Mouse (Mus musculus) forebrain, embryonic 15.5 days (tissue): ENCODE measurements around the gene Acsbg2. TPM values are rescaled to one million over a fixed set of nuclear protein-coding genes. Genes with fewer than 3 reads are reported as not detected.

ENCODE experiments used
- ATAC-seq: fragments of 200-750 bp; cut with Nextera tagmentation; replicated peaks from 2 replicates; pipeline ENCODE4 v1.8.0; 2017; ENCODE audit warnings: mild to moderate bottlenecking, moderate TSS enrichment, moderate library complexity
- H3K27ac ChIP-seq: fragments of 300-500 bp; sonication (generic); replicated peaks from 2 replicates; pipeline ENCODE4 v1.5.1; 2015; ENCODE audit warnings: mild to moderate bottlenecking, inconsistent platforms
- H3K27me3 ChIP-seq: fragments of 300-500 bp; sonication (generic); 2 replicates; pipeline ENCODE4 v1.6.1; 2015; ENCODE audit warnings: inconsistent platforms
- H3K36me3 ChIP-seq: fragments of 300-500 bp; sonication (generic); 2 replicates; pipeline ENCODE4 v1.6.1; 2015; ENCODE audit warnings: mild to moderate bottlenecking, inconsistent platforms
- H3K4me1 ChIP-seq: fragments of 300-500 bp; sonication (generic); 2 replicates; pipeline ENCODE4 v1.6.1; 2015; ENCODE audit warnings: inconsistent platforms
- H3K4me2 ChIP-seq: fragments of 300-500 bp; sonication (generic); replicated peaks from 2 replicates; pipeline ENCODE4 v1.6.1; 2015; ENCODE audit warnings: mild to moderate bottlenecking, inconsistent platforms
- H3K4me3 ChIP-seq: fragments of 300-500 bp; sonication (generic); 2 replicates; pipeline ENCODE4 v1.5.1; 2015; ENCODE audit warnings: mild to moderate bottlenecking, inconsistent platforms
- H3K9ac ChIP-seq: fragments of 300-500 bp; sonication (generic); replicated peaks from 2 replicates; pipeline ENCODE4 v1.6.1; 2015; ENCODE audit warnings: mild to moderate bottlenecking, inconsistent platforms
- H3K9me3 ChIP-seq: fragments of 300-500 bp; sonication (generic); 2 replicates; pipeline ENCODE4 v1.6.1; 2016; ENCODE audit warnings: inconsistent platforms
- WGBS: fragments of 180-500 bp; shearing (Covaris S2); methylation state at CpG from one replicate; pipeline ENCODE4 v1.1.7; 2015; ENCODE audit warnings: mixed read lengths; 5-methylcytosine and 5-hydroxymethylcytosine counted together
- polyA plus RNA-seq: library from polyadenylated mRNA; unstranded; fragments of >200 nt; fragmentation: Nextera tagmentation; extraction: Ambion mirVana; gene quantifications from 2 replicates; pipeline ENCODE4 v1.2.1, GENCODE M21; 2015

The Acsbg2 gene
- polyA plus RNA-seq, 1 experiment from 2014 or later: not detected

DNA sequence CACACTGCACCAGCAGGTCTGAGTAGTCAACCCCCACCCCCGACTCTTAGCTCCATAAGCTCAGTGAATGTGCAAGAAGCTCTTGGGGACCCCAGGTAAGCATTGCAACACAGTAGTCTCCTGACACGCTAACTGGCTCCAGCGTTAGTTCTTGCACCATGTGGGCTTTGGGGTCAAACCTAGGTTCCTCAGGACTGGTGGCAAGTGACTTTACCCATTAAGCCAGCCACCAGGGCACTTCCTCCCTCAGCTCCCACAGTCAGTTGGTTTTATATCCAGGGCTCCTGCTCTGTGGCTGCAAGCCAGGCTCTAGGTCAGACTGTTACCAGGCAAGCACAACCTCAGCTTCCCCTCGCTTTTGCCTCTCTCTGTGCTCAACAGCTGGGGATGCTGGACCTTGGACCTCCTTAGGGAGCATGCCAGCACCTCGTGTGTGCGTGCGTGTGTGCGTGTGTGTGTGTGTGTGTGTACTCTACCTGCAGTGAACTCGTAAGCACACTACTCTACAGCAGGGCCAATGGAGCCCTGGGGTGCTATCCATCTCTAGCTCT, 21.2 kb upstream of the Acsbg2 start:
- no peak for ATAC-seq
- Histone ChIP-seq H3K9ac (no peak overlapping the region), H3K36me3 (peaks cover 70% of the 10 kb centered on the region)

DNA sequence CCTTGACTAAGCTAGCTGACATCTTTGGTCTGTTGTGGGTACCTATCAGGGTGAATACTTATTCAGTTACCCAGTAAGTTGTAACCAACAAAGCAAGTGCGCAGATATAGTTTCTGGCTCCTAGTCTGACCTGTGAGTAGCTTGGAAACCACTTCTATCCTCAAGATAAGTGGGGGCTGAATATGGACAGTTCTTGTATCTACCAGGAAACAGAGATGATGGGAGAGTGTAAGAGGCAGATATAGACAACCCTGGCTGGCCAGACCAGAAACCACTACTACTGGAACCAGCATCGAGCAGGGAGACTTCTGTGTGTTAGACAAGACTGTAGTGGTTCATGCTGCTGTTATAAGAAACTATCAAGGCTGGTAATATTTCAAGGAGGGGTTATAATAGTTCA, 15.8 kb upstream of the Acsbg2 start:
- Histone ChIP-seq H3K27me3 (no peaks in the 10 kb centered on the region), H3K27ac (no peak overlapping the region), H3K36me3 (peaks cover 50% of the 10 kb centered on the region), H3K4me3 (no peak overlapping the region), H3K4me2 (no peak overlapping the region), H3K9ac (no peak overlapping the region), H3K4me1 (no peaks in the 10 kb centered on the region), H3K9me3 (peaks cover 3% of the 10 kb centered on the region; the same call in 1 of the 2 replicates)
- 94% methylated on average over 2 of the region's 2 CpGs for WGBS
- ATAC-seq: no peak

More for the DNA sequence above, 21.2 kb upstream of the Acsbg2 start:
- no peak overlapping the region for H3K4me3 ChIP-seq
- peaks cover 3% of the 10 kb centered on the region; the same call in 1 of the 2 replicates for H3K9me3 ChIP-seq
- H3K27me3 ChIP-seq: no peaks in the 10 kb centered on the region
- H3K4me1 ChIP-seq: peaks cover 18% of the 10 kb centered on the region
- 95% methylated on average over 9 of the region's 9 CpGs for WGBS
- H3K27ac ChIP-seq: no peak overlapping the region
- no peak overlapping the region for H3K4me2 ChIP-seq

DNA sequence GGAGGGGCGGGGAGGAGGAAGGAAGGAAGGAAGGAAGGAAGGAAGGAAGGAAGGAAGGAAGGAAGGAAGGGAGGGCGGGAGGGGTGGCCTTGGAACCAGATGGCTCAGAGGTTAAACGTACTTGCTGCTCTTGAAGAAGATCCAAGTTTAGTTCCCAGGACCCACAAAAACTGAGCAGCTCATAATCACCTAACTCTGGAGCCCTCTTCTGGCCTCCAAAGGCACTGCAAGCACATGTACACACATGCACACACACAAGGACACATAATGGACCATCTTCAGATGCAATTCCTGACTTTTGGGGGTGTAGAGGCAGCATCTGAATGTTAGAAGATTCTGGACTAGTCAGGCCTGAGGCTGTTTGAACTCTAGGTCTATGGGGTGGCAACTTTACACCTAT, 13.8 kb upstream of the Acsbg2 start:
- Histone ChIP-seq H3K4me3 (no peak overlapping the region), H3K9ac (no peak overlapping the region), H3K9me3 (peaks cover 3% of the 10 kb centered on the region; the same call in 1 of the 2 replicates), H3K27ac (no peak overlapping the region), H3K4me1 (no peaks in the 10 kb centered on the region), H3K4me2 (no peak overlapping the region), H3K36me3 (peaks cover 30% of the 10 kb centered on the region), H3K27me3 (no peaks in the 10 kb centered on the region)
- WGBS: 95% methylated on average over 2 of the region's 3 CpGs
- no peak for ATAC-seq

DNA sequence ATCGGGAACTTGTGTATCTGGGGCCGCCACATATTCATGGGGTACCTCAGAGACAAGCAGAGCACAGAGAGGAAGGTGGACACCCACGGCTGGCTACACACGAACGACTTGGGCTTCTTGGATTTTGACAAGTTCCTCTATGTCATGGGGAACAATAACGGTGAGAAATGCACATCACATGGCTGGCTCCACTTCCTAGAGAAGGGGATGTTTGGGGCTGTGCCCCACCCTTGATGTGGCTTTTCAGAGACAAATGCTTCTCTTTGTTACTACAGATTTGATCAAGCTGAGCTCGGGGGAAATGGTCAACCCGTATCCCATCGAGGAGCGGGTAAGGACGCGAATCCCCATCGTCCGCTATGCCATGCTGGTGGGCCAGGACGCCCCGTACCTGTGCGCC, 10.6 kb upstream of the Acsbg2 start:
- H3K36me3 ChIP-seq: peaks cover 5% of the 10 kb centered on the region
- WGBS: 93% methylated on average over 17 of the region's 17 CpGs
- no peaks in the 10 kb centered on the region for H3K27me3 ChIP-seq
- no peaks in the 10 kb centered on the region; the same call in 1 of the 2 replicates for H3K9me3 ChIP-seq
- no peak overlapping the region for H3K9ac ChIP-seq
- no peak overlapping the region for H3K27ac ChIP-seq
- H3K4me2 ChIP-seq: no peak overlapping the region
- no peaks in the 10 kb centered on the region for H3K4me1 ChIP-seq
- 0 out of 2 replicates have a peak, but pooled peaks have one; percentile 42 for ATAC-seq
- no peak overlapping the region for H3K4me3 ChIP-seq

DNA sequence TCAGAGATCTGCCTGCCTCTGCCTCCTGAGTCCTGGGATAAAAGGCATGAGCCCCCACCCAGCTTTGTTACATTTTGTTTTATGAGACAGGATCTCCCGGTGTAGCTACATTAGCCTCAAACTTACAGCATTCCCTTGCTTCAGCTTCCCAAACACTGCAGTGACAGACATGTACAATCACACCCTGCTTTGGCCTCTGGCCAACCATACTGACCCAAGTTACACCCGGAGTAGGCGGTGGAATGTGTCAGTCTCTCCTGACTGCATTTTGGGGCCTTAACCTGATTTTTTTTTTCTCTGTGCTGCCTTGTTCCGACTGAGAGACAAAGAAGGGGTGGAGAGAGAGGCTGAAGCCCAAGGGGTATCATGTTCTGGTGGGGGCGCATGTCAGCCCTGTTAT, 10.1 kb upstream of the Acsbg2 start:
- Histone ChIP-seq H3K9ac (no peak overlapping the region), H3K27ac (no peak overlapping the region), H3K4me1 (no peaks in the 10 kb centered on the region), H3K4me2 (no peak overlapping the region), H3K4me3 (no peak overlapping the region), H3K9me3 (no peaks in the 10 kb centered on the region; the same call in 1 of the 2 replicates), H3K36me3 (peaks cover 1% of the 10 kb centered on the region; the same call in 1 of the 2 replicates), H3K27me3 (no peaks in the 10 kb centered on the region)
- WGBS: 72% methylated on average over 5 of the region's 5 CpGs
- ATAC-seq: no peak

DNA sequence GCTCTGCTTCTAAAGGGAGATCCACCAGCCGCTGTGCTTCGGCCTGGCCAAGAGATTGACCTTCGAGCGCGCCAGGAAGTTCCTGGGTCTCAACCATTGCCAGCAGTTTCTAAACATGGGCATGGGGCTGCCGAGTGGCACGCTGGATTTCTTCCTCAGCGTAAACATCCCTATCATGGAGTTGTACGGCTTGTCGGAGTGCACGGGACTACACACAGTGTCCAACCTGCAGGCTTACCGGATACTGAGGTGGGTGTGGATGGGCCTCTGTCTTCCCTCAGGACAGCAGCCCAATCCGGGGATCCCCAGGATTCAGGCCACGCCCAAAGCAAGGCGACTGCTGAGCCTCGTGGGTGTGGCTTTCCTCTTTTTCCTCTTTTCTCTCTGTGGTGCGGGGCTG, 9.4 kb upstream of the Acsbg2 start:
- Histone ChIP-seq H3K4me2 (peak overlapping the region; percentile 23), H3K27me3 (no peaks in the 10 kb centered on the region), H3K9me3 (no peaks in the 10 kb centered on the region; the same call in 1 of the 2 replicates), H3K27ac (no peak overlapping the region), H3K9ac (no peak overlapping the region), H3K36me3 (no peaks in the 10 kb centered on the region), H3K4me3 (peak overlapping the region; percentile 1; the same call in 1 of the 2 replicates), H3K4me1 (no peaks in the 10 kb centered on the region)
- no peak for ATAC-seq
- WGBS: 55% methylated on average over 17 of the region's 17 CpGs

DNA sequence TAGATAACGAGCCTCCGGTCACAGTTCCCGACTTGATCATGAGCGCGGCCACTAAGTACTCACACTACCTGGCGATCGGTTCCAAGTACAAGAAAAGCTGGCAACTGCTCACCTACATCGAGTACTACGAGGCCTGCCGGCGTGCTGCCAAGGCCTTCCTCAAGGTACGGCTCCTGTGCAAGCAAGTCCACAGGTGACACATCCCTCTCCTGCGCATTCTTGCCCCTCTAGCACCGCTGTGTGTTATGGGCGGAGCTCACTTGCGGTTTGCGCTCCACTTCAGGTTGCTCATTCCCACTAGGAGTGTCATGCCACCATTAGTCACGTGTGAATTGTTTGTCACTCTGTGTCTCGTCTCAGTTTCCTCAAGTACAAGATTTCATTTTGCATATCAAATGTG, 3.2 kb upstream of the Acsbg2 start:
- Histone ChIP-seq H3K4me2 (no peak overlapping the region), H3K4me3 (no peak overlapping the region), H3K27ac (no peak overlapping the region), H3K9me3 (no peaks in the 10 kb centered on the region), H3K27me3 (no peaks in the 10 kb centered on the region), H3K9ac (no peak overlapping the region), H3K36me3 (no peaks in the 10 kb centered on the region), H3K4me1 (no peaks in the 10 kb centered on the region)
- WGBS: 91% methylated on average over 19 of the region's 19 CpGs
- no peak for ATAC-seq

DNA sequence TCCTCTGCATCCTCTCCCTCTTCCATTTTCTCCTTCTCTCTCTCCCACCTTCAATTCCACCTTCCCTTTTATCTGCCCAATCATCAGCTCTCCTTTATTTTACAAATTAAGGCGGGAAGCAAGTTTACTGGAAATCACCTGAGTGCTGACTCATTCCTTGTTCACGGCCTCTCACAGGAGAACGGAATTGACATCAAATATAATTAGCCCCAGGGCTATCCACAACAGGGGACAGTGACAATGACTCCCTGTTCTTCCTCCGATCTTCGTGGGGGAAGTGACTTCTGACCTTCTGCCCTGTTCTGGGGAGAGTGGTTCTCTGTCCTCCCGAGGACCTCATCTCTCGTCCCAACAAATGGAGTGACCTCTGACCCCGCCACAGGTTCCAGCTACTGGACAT, 2.7 kb upstream of the Acsbg2 start:
- Histone ChIP-seq H3K4me2 (no peak overlapping the region), H3K36me3 (no peaks in the 10 kb centered on the region), H3K4me3 (no peak overlapping the region), H3K4me1 (no peaks in the 10 kb centered on the region), H3K27ac (no peak overlapping the region), H3K9ac (no peak overlapping the region), H3K9me3 (no peaks in the 10 kb centered on the region), H3K27me3 (no peaks in the 10 kb centered on the region)
- WGBS: 72% methylated on average over 8 of the region's 8 CpGs
- no peak for ATAC-seq

DNA sequence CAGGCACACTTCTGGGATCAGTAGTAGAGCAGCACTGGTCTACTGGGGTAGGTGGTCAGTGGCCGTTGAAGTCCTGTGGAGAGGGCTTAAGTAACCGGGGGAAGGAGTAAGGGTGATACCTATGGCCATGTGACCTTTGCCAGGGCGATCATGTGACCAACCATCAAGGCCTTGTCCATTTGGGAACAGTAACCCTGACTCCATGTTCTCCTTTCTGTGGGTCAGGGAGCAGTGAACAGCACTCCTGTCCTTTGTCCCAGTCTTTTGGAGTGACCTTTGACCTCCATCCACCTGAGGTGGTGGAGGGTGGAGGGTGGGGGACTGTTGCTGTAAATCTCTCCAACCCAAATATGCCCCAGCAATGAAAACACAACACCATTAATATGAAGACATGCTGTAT, 2.2 kb upstream of the Acsbg2 start:
- no peak overlapping the region for H3K4me2 ChIP-seq
- no peak overlapping the region for H3K9ac ChIP-seq
- H3K27me3 ChIP-seq: no peaks in the 10 kb centered on the region
- no peaks in the 10 kb centered on the region for H3K36me3 ChIP-seq
- 85% methylated on average over 3 of the region's 3 CpGs for WGBS
- no peak overlapping the region for H3K27ac ChIP-seq
- ATAC-seq: no peak
- no peaks in the 10 kb centered on the region for H3K4me1 ChIP-seq
- no peak overlapping the region for H3K4me3 ChIP-seq
- H3K9me3 ChIP-seq: no peaks in the 10 kb centered on the region

DNA sequence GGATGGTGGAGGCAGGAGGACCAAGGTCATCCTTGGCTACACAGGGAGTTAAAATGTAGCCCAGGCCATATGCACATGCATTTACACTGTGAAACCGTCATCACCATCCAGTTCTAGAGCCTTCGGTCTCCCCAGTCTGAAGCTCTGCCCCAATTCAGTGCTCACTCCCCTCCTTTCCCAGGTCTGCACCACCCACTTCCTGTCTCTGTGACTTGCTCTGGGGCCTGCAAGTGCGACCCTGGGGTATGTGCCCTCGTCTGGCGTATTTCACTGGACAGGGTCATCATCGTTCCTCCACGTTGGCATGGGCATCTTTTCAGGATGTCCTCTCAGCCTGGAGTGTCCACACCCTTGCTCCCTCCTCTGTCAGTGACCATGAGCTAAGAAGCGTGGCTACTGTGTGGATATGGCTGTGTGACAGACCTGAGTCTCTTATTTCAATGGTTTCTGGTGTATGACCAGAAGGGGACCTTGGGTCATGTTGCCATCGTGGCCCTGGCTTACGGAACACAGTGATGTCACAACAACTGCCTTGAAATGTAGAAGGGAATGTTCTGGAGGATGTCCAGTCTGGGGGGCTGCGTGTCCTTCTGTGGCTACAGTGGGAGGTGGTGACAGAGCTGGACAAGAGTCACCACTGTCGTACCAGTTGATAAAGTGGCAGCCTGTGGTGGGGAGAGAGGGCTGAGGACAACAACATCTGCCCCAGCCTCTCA, 847 bp upstream of the Acsbg2 start, which contains the start of gene 1700061G19Rik:
1700061G19Rik (plus strand) TSS at position 542 of the 716 bp plus-strand sequence.
- Histone ChIP-seq H3K27me3 (no peaks in the 10 kb centered on the region), H3K27ac (no peak within 1 kb of the TSS), H3K4me3 (no peak within 1 kb of the TSS), H3K36me3 (no peaks in the 10 kb centered on the region), H3K4me2 (no peak within 1 kb of the TSS), H3K9ac (no peak within 1 kb of the TSS), H3K4me1 (no peaks in the 10 kb centered on the region), H3K9me3 (no peaks in the 10 kb centered on the region)
- WGBS: 90% methylated on average over 12 of the region's 12 CpGs
- no peak for ATAC-seq

DNA sequence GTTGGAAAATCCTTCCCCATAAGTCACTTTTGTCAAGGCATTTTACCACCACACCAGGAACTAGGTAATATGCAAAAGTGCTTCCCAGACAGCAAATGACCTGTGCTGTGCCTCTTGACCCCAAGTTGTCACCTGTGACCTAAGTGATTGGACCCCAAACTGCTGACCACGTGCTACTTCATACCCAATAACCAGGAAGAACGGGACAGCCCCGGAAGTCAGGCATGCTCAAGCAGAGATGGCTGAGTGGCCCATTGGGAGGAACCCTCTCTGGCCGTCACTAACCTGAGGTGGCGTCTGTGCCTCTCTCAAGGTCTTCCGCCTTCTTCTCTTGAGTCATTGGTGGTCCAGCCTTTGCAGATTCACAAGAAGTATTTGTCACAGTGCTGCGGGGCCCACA, 1.7 kb downstream of the Acsbg2 start:
- Histone ChIP-seq H3K27ac (no peak overlapping the region), H3K36me3 (no peaks in the 10 kb centered on the region), H3K9ac (no peak overlapping the region), H3K27me3 (no peaks in the 10 kb centered on the region), H3K9me3 (no peaks in the 10 kb centered on the region), H3K4me2 (no peak overlapping the region), H3K4me1 (no peaks in the 10 kb centered on the region), H3K4me3 (no peak overlapping the region)
- 86% methylated on average over 7 of the region's 7 CpGs for WGBS
- ATAC-seq: no peak

DNA sequence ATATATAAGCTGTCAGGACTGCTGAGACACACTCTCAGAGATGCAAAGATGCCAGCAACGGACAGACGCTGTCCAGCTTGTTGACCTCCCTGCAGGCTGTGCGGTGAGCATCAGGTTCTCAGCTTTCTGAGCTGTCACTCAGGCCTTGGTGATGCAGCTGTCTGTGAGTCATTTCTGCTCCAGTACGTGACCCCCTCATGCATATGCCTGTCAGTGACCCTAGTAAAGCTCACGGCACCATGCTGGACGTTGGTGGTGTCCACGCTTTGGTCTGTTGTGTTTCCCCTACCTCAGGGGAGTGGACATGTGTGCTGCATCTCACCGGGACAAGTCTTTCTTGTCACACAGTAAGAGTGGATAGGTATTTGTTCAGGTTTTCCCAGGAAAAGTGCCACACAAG, 2.5 kb downstream of the Acsbg2 start:
- H3K27me3 ChIP-seq: no peaks in the 10 kb centered on the region
- no peaks in the 10 kb centered on the region for H3K9me3 ChIP-seq
- H3K27ac ChIP-seq: no peak overlapping the region
- no peak overlapping the region for H3K4me2 ChIP-seq
- no peaks in the 10 kb centered on the region for H3K36me3 ChIP-seq
- ATAC-seq: no peak
- no peaks in the 10 kb centered on the region for H3K4me1 ChIP-seq
- H3K4me3 ChIP-seq: no peak overlapping the region
- 84% methylated on average over 8 of the region's 8 CpGs for WGBS
- H3K9ac ChIP-seq: no peak overlapping the region
